Mouse (Mus musculus): ENCODE measurements around the gene Dpf1. TPM values are rescaled to one million over a fixed set of nuclear protein-coding genes. Genes with fewer than 3 reads are reported as not detected.
A peak's percentile ranks its signal among the peaks of the same experiment; 100 is the strongest.

Gene Dpf1
- polyA plus RNA-seq, 1 experiment from 2014 or later: 2.3 TPM

DNA sequence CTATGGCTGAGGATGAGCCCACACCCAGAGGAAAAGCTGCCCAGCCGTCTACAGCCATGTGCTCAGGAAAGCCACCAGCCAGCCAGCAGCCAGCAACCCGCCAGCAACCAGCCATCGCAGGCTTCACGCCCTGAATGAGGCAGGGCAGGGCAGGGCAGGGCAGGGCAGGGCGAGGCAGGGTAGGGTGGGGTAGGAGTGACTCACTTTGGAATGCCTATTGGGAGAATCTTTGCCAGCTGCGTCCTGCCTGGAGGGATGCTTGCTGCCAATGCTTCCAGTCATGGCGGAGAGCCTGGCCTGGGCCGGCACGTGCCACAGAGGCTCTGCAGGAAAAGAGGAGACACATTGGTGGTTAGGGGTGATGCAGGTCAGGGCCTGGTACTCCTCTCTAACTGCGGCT, 46.7 kb downstream of the Dpf1 start:
- ATAC-seq (ENCODE audit: low read depth) (peak; percentile 63), DNase-seq (no peak)
- H3K36me3 ChIP-seq: peaks cover 34% of the 10 kb centered on the region
- H3K4me1 ChIP-seq (replicated peaks): peaks cover 12% of the 10 kb centered on the region
- H3K27me3 ChIP-seq: no peaks in the 10 kb centered on the region
- 73% methylated on average over 10 of the region's 10 CpGs for WGBS (ENCODE audit: insufficient replicate concordance)
- H3K9me3 ChIP-seq (replicated peaks): no peaks in the 10 kb centered on the region
- H3K4me2 ChIP-seq: no peak overlapping the region
- no peak overlapping the region for H3K9ac ChIP-seq
- H3K27ac ChIP-seq: no peak overlapping the region
- no peak overlapping the region for H3K4me3 ChIP-seq (replicated peaks)

DNA sequence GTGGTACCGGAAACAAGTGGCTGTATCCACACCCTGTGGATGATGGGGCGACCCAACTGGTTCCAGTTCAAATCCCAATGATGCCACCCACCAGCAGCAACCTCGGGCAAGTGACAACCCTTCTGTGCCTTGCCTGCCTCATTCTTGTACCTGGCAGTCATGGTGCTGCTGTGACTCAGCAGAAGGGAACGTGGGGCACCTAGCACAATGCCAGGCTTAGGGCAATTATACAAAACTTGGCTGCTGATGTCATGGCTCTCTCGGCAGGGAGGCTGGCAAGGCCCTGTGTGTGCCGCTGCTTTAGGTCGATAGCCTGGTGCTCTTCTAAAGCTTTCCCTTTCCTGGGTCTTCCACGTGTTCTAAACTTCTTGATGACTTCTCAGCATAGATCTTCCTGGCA, 48.5 kb downstream of the Dpf1 start:
- WGBS (ENCODE audit: insufficient replicate concordance): 80% methylated on average over 8 of the region's 8 CpGs
- Histone ChIP-seq H3K9ac (no peak overlapping the region), H3K9me3 (replicated peaks) (no peaks in the 10 kb centered on the region), H3K4me3 (replicated peaks) (no peak overlapping the region), H3K27me3 (no peaks in the 10 kb centered on the region), H3K36me3 (peaks cover 40% of the 10 kb centered on the region), H3K4me1 (replicated peaks) (peaks cover 12% of the 10 kb centered on the region), H3K27ac (no peak overlapping the region), H3K4me2 (no peak overlapping the region)
- ATAC-seq (ENCODE audit: low read depth) (no peak), DNase-seq (no peak)

DNA sequence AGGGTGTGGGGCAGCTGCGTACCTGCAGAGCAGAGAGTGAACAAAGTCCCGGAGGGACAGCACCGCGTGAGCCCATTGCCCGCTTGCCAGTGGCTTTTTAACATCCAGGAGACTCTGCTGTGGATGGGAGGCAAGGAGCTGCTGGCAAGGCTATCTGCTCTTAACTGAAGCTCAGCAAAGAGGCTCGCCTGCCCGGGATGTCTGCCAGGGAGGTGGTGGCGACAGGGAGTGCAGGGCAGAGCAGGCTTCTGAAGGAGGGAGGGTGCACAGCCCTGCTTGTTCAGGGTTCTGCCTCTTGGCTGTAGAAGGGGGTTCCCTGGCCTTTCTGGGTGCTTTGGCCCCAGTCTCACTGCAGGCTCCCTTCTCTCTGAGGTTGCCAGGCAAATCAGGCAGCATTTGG, 50.4 kb downstream of the Dpf1 start:
- ATAC-seq (ENCODE audit: low read depth) (no peak), DNase-seq (no peak)
- Histone ChIP-seq H3K9ac (no peak overlapping the region), H3K36me3 (peaks cover 24% of the 10 kb centered on the region), H3K4me3 (replicated peaks) (no peak overlapping the region), H3K27ac (no peak overlapping the region), H3K4me1 (replicated peaks) (peaks cover 12% of the 10 kb centered on the region), H3K9me3 (replicated peaks) (no peaks in the 10 kb centered on the region), H3K27me3 (no peaks in the 10 kb centered on the region), H3K4me2 (no peak overlapping the region)
- 80% methylated on average over 8 of the region's 8 CpGs for WGBS (ENCODE audit: insufficient replicate concordance)

DNA sequence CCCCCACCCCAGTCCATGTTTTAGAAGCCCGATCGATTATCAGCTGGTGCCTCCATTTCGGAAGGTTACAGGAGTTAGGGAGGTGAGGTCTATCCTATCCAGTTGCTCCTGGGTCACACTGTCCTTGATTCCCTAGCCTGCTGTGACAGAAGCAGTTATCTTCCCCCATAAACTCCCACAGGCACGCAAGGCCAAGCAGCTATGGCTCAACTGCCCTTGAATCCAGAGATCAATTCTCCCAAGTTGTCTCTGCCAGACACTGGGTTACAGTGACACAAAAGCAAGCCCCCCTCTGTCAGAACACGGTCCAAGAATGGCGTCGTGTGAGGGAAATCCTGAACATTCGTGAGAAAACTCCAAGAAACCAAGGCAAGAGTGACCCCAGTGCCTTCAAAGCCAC, 51.7 kb downstream of the Dpf1 start:
- no peak for ATAC-seq (ENCODE audit: low read depth)
- Histone ChIP-seq H3K4me3 (replicated peaks) (no peak overlapping the region), H3K36me3 (peaks cover 20% of the 10 kb centered on the region), H3K27me3 (no peaks in the 10 kb centered on the region), H3K4me2 (no peak overlapping the region), H3K9me3 (replicated peaks) (no peaks in the 10 kb centered on the region), H3K27ac (no peak overlapping the region), H3K4me1 (replicated peaks) (peaks cover 4% of the 10 kb centered on the region), H3K9ac (no peak overlapping the region)
- DNase-seq: no peak
- WGBS (ENCODE audit: insufficient replicate concordance): 82% methylated on average over 8 of the region's 8 CpGs

DNA sequence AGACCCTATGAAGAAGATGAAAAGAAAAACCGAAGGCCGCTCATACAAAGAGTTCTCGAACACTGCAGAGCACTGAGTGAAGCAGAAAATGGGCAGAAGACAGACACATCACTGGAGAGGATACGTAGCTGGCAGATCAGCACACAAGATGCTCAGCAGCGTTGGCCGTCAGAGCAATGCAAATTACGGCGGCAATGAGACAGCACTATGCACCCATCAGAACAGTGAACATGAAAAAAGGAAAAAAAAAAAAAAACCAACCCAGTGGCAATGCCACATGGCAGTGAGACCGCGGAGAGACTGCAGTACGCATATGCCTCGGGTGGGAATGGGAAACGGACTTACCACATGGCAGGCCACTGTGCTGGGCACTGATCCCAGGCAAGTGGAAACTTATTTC, 57.7 kb downstream of the Dpf1 start:
- Histone ChIP-seq H3K4me1 (replicated peaks) (no peaks in the 10 kb centered on the region), H3K36me3 (peaks cover 28% of the 10 kb centered on the region), H3K9ac (no peak overlapping the region), H3K4me3 (replicated peaks) (no peak overlapping the region), H3K27ac (no peak overlapping the region), H3K27me3 (no peaks in the 10 kb centered on the region), H3K9me3 (replicated peaks) (no peaks in the 10 kb centered on the region), H3K4me2 (no peak overlapping the region)
- 88% methylated on average over 13 of the region's 13 CpGs for WGBS (ENCODE audit: insufficient replicate concordance)
- ATAC-seq (ENCODE audit: low read depth) (no peak), DNase-seq (no peak)

DNA sequence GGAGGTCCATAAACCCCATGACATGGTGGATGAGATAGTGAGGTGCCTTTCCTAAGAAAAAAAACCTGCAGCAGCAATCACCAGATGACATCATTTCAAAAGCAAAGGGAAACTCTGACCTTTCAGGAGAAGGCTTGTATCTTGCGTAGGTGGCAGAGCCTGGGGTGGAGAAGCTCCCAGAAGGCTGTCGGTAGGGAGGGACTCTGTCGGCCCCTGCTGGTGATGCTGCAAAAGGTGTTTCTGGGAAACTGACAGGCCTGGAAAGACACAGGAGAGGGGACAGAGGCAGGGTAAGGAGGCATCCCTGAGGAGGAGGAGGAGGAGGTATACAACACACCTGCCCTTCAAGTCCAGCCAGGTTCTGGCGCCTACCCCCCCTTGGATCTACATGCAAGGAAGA, 60.3 kb downstream of the Dpf1 start:
- DNase-seq (peak; percentile 26), ATAC-seq (ENCODE audit: low read depth) (peak; percentile 51; the same call in 1 of the 2 replicates)
- no peak overlapping the region for H3K4me3 ChIP-seq (replicated peaks)
- no peaks in the 10 kb centered on the region for H3K4me1 ChIP-seq (replicated peaks)
- H3K9me3 ChIP-seq (replicated peaks): no peaks in the 10 kb centered on the region
- no peaks in the 10 kb centered on the region for H3K27me3 ChIP-seq
- H3K4me2 ChIP-seq: no peak overlapping the region
- H3K36me3 ChIP-seq: peaks cover 27% of the 10 kb centered on the region
- 38% methylated on average over 4 of the region's 4 CpGs for WGBS (ENCODE audit: insufficient replicate concordance)
- H3K9ac ChIP-seq: no peak overlapping the region
- no peak overlapping the region for H3K27ac ChIP-seq

DNA sequence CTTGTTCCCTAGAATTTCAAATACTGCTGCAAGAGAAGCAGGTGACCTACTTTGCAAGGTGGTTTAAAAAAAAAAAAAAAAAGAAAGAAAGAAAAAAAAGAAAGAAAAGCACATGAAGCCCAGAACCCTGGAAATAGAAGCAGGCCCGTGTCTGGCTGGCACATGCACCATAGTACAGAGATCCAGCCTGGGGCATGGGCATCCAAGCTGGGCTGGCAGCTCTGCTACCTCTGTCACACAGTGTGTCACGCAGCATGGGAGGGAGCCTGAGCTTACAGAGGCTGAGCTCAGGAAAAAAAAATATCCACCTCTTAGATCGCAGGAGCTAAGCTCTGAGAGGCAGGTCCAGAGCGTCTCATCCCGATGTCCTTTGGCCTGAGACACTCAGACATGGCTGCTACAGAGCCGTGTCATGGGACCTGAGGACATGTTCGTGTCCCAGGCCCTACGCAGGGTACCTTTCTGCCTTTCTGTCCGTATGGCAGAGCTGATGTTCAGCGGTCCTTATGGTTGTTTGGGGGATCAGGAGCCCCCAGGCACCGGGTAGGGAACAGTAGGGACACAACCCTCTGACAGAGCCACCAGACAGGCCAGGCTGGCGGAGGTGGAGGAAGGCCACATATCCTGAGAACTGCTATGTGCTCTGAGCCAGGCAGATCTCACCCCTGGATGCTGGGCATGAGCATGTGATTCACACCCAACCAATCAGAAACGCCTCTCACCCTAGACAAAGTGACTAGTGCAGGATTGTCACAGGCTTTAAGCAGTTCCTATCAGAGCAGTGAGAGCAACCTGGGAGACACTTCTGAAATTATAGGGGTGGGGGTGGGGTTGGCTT, 63.6 kb downstream of the Dpf1 start:
- Histone ChIP-seq H3K9me3 (replicated peaks) (no peaks in the 10 kb centered on the region), H3K4me2 (no peak overlapping the region), H3K4me3 (replicated peaks) (no peak overlapping the region), H3K4me1 (replicated peaks) (no peaks in the 10 kb centered on the region), H3K36me3 (peaks cover 28% of the 10 kb centered on the region), H3K9ac (no peak overlapping the region), H3K27me3 (no peaks in the 10 kb centered on the region), H3K27ac (no peak overlapping the region)
- ATAC-seq (ENCODE audit: low read depth) (no peak), DNase-seq (no peak)
- 77% methylated on average over 13 of the region's 13 CpGs for WGBS (ENCODE audit: insufficient replicate concordance)

Other genes with a start within 250 kb of the Dpf1 start
- gene Ryr1, start 178.8 kb upstream of the Dpf1 start, polyA plus RNA-seq (2015; fragmentation: Nextera tagmentation; extraction: Ambion mirVana): 0.16 and 0.22 TPM in 2 replicates
- 0.29 and 0.32 TPM in 2 replicates for gene Rasgrp4, start 169.1 kb upstream of the Dpf1 start, polyA plus RNA-seq (2015; fragmentation: Nextera tagmentation; extraction: Ambion mirVana)
- gene Fam98c, start 147.7 kb upstream of the Dpf1 start, polyA plus RNA-seq (2015; fragmentation: Nextera tagmentation; extraction: Ambion mirVana): 8.1 and 8.5 TPM in 2 replicates
- gene Ggn, start 133.7 kb upstream of the Dpf1 start, polyA plus RNA-seq (2015; fragmentation: Nextera tagmentation; extraction: Ambion mirVana): 0.07 and 0.10 TPM in 2 replicates
- 0.23 and 0.41 TPM in 2 replicates for gene Spred3, start 133.5 kb upstream of the Dpf1 start, polyA plus RNA-seq (2015; fragmentation: Nextera tagmentation; extraction: Ambion mirVana)
- 136 and 155 TPM in 2 replicates for gene Psmd8, start 123.2 kb upstream of the Dpf1 start, polyA plus RNA-seq (2015; fragmentation: Nextera tagmentation; extraction: Ambion mirVana)
- gene Catsperg1, start 89.9 kb upstream of the Dpf1 start, polyA plus RNA-seq (2015; fragmentation: Nextera tagmentation; extraction: Ambion mirVana): 0.09 and 0.22 TPM in 2 replicates
- gene Kcnk6, start 71.4 kb upstream of the Dpf1 start, polyA plus RNA-seq (2015; fragmentation: Nextera tagmentation; extraction: Ambion mirVana): 1.5 and 1.6 TPM in 2 replicates
- 49.5 and 51.2 TPM in 2 replicates for gene Yif1b, start 65.6 kb upstream of the Dpf1 start, polyA plus RNA-seq (2015; fragmentation: Nextera tagmentation; extraction: Ambion mirVana)
- 3.1 and 4.4 TPM in 2 replicates for gene 2200002D01Rik, start 55.5 kb upstream of the Dpf1 start, polyA plus RNA-seq (2015; fragmentation: Nextera tagmentation; extraction: Ambion mirVana)
- gene Spint2, start 22.0 kb upstream of the Dpf1 start, polyA plus RNA-seq (2015; fragmentation: Nextera tagmentation; extraction: Ambion mirVana): 24.9 and 25.2 TPM in 2 replicates
- 3.2 and 3.6 TPM in 2 replicates for gene Ppp1r14a, start 14.6 kb upstream of the Dpf1 start, polyA plus RNA-seq (2015; fragmentation: Nextera tagmentation; extraction: Ambion mirVana)
- gene Sipa1l3, start 214.7 kb downstream of the Dpf1 start, polyA plus RNA-seq (2015; fragmentation: Nextera tagmentation; extraction: Ambion mirVana): 2.6 and 3.0 TPM in 2 replicates

All from liver, embryonic 13.5 days (tissue).